Mouse (Mus musculus): Measurements from ENCODE around the gene Pqlc3. TPM values are rescaled to one million over a fixed set of nuclear protein-coding genes. Genes with fewer than 3 reads are reported as not detected.

The Pqlc3 gene
- polyA plus RNA-seq, 1 experiment from 2014 or later, result 5.3 TPM

DNA sequence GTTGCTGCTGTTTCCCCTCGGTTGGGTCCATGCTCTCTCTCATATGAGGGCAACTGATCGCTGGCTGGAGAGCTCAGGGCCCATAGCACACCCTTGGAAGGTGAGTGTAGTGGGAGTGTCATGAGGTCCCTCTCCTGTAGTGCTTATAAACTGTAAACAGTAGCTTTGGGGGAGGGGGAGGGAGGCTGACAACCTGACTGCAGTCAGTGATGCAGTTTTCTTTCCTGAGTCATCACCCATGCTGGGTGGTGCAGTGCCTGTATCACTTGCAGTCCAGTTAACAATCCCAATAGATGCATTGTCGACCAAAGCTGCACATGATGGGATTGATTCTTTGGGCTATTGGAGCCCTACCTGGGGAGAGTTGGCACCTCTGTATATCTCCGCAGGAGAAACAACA is 1.0 kb upstream of the Pqlc3 start:
- ATAC-seq (ENCODE audit: insufficient read depth), result no peak
- Histone ChIP-seq H3K27me3 (peaks cover 44% of the 10 kb centered on the region), H3K9me3 (replicated peaks) (no peaks in the 10 kb centered on the region), H3K4me3 (replicated peaks) (no peak overlapping the region), H3K36me3 (replicated peaks) (no peaks in the 10 kb centered on the region), H3K27ac (replicated peaks) (no peak overlapping the region), H3K4me2 (peak overlapping the region; percentile 93; the same call in 1 of the 2 replicates), H3K9ac (no peak overlapping the region), H3K4me1 (replicated peaks) (peaks cover 43% of the 10 kb centered on the region)
- WGBS (ENCODE audit: insufficient replicate concordance), result 49% methylated on average over 4 of the region's 4 CpGs

DNA sequence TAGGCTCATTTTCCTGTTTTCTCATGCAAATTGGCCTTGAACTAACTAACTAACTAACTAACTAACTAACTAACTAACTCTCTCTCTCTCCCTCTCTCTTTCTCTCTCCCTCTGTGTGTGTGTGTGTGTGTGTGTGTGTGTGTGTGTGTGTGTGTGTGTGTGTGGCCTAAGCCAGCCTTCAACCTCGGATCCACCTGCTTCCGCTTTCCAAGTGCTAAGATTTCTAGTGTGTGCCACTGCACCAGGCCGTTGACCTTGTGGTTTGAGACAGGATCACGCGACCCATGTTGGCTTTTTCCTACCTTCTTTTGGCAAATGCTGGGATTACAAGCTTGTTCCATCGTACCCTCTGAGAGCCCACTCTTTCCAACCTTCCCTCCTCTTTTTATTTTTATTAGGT is 420 bp upstream of the Pqlc3 start:
- H3K27ac ChIP-seq (replicated peaks), result no peak overlapping the region
- no peak for ATAC-seq (ENCODE audit: insufficient read depth)
- 50% methylated on average over 6 of the region's 6 CpGs for WGBS (ENCODE audit: insufficient replicate concordance)
- H3K27me3 ChIP-seq, result peaks cover 44% of the 10 kb centered on the region
- no peaks in the 10 kb centered on the region for H3K9me3 ChIP-seq (replicated peaks)
- peaks cover 43% of the 10 kb centered on the region for H3K4me1 ChIP-seq (replicated peaks)
- peak overlapping the region; percentile 93 for H3K4me2 ChIP-seq
- 0 out of 2 replicates have a peak, but pooled peaks cover under 1% of the 10 kb centered on the region for H3K36me3 ChIP-seq (replicated peaks)
- peak overlapping the region; percentile 72 for H3K4me3 ChIP-seq (replicated peaks)
- H3K9ac ChIP-seq, result no peak overlapping the region

DNA sequence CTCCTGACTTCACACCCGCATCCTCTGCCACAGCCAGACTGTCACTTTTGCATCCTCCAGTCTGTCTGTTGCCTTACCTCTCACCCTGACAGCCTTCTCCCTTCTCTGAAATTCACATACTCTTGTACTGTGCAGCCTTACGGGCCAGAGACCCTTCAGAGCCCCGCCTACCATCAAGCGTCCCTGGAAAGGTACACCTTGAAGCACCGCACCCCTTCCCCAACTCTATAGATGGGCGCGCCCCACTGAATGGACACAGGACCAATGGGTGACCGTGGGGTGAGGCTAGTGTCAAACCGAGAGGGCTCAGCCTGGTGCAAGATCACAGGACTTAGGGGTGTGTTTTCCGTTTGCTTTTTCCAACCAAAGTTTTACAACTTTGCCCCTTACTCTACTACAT is 1.1 kb downstream of the Pqlc3 start:
- peak overlapping the region; percentile 72 for H3K4me3 ChIP-seq (replicated peaks)
- peak overlapping the region; percentile 56 for H3K9ac ChIP-seq
- 0 out of 2 replicates have a peak, but pooled peaks cover 5% of the 10 kb centered on the region for H3K36me3 ChIP-seq (replicated peaks)
- H3K27ac ChIP-seq (replicated peaks), result no peak overlapping the region
- no peaks in the 10 kb centered on the region for H3K9me3 ChIP-seq (replicated peaks)
- peaks cover 44% of the 10 kb centered on the region for H3K27me3 ChIP-seq
- H3K4me2 ChIP-seq, result peak overlapping the region; percentile 93
- peaks cover 52% of the 10 kb centered on the region for H3K4me1 ChIP-seq (replicated peaks)
- 10% methylated on average over 10 of the region's 10 CpGs for WGBS (ENCODE audit: insufficient replicate concordance)
- no peak for ATAC-seq (ENCODE audit: insufficient read depth)

DNA sequence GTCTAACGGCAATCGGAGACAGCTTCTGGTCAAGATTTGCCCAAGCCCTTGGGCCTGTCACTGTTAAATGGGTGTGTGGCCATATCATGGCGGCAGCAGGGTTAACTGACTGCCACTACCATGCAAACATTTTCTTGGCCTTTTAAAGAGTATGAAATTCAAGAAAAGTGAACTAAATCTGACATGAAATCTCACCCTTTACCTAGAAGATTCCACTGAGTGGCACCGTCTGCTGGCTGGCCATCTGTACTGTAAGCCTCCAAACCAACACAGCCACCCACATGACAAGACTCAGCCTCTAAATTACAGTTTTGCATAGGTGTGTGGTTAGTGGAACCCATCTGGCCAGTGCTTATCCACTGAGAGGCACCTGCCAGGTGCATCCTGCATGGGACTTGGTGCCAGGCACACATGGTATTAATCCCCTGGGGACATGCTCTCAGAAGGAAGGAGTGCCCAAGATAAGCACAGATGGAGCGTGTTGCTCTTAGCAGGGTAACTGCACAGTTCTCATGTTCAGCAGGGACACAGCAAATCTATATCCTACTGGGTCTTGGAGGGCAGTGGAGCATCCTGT is 3.2 kb downstream of the Pqlc3 start:
- Histone ChIP-seq H3K9ac (no peak overlapping the region), H3K36me3 (replicated peaks) (0 out of 2 replicates have a peak, but pooled peaks cover 12% of the 10 kb centered on the region), H3K4me1 (replicated peaks) (peaks cover 46% of the 10 kb centered on the region), H3K4me2 (no peak overlapping the region), H3K4me3 (replicated peaks) (no peak overlapping the region), H3K27ac (replicated peaks) (no peak overlapping the region), H3K27me3 (peaks cover 42% of the 10 kb centered on the region), H3K9me3 (replicated peaks) (no peaks in the 10 kb centered on the region)
- 74% methylated on average over 5 of the region's 5 CpGs for WGBS (ENCODE audit: insufficient replicate concordance)
- no peak for ATAC-seq (ENCODE audit: insufficient read depth)

DNA sequence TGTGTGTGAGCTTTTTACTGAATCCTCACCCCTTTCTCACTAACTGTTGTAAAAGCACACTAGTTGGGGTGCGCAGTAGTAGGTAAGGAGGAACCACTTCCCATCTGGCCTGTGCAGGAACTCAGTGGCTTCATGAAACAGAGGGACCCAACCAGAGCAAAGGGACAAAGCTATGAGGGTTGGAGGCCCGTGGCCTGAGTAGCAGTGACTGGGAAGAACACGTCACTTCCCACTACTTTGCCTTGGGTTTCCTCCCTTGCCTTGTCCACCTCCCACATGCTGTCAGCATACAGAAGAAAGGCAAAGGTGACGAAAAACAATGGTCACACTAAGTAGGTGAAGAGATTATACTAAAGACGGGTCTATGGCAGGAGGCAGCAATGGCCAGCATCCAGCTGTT is 3.9 kb downstream of the Pqlc3 start:
- H3K4me1 ChIP-seq (replicated peaks), result peaks cover 42% of the 10 kb centered on the region
- peaks cover 35% of the 10 kb centered on the region for H3K27me3 ChIP-seq
- 0 out of 2 replicates have a peak, but pooled peaks cover 12% of the 10 kb centered on the region for H3K36me3 ChIP-seq (replicated peaks)
- H3K9ac ChIP-seq, result no peak overlapping the region
- WGBS (ENCODE audit: insufficient replicate concordance), result 74% methylated on average over 5 of the region's 5 CpGs
- no peak for ATAC-seq (ENCODE audit: insufficient read depth)
- H3K27ac ChIP-seq (replicated peaks), result no peak overlapping the region
- no peak overlapping the region for H3K4me3 ChIP-seq (replicated peaks)
- no peaks in the 10 kb centered on the region for H3K9me3 ChIP-seq (replicated peaks)
- H3K4me2 ChIP-seq, result no peak overlapping the region

DNA sequence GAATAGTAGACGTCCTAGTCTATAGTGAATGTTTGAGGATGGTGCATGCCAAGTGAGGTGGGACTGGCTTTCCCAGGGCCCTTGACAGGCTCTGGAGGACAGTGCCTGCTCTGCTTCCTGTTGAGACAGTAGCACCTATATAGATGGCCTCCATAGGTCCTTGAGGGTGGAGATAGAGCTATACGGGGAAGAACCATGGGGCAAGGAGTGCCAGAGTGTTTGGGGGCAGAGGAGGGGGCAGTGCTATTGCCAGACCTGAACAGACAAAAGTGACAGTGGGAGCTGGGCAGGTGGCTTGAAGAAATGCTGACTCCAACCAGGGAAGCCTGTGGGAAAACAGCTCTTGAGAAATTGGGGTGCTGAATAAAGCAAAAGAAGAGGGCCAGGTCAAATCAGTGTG is 5.9 kb downstream of the Pqlc3 start:
- H3K27ac ChIP-seq (replicated peaks), result no peak overlapping the region
- H3K9ac ChIP-seq, result no peak overlapping the region
- 71% methylated on average over 2 of the region's 2 CpGs for WGBS (ENCODE audit: insufficient replicate concordance)
- peaks cover 22% of the 10 kb centered on the region for H3K4me1 ChIP-seq (replicated peaks)
- no peaks in the 10 kb centered on the region for H3K9me3 ChIP-seq (replicated peaks)
- H3K4me3 ChIP-seq (replicated peaks), result no peak overlapping the region
- ATAC-seq (ENCODE audit: insufficient read depth), result no peak
- peaks cover 24% of the 10 kb centered on the region for H3K27me3 ChIP-seq
- H3K4me2 ChIP-seq, result no peak overlapping the region
- peaks cover 14% of the 10 kb centered on the region; the same call in 1 of the 2 replicates for H3K36me3 ChIP-seq (replicated peaks)

DNA sequence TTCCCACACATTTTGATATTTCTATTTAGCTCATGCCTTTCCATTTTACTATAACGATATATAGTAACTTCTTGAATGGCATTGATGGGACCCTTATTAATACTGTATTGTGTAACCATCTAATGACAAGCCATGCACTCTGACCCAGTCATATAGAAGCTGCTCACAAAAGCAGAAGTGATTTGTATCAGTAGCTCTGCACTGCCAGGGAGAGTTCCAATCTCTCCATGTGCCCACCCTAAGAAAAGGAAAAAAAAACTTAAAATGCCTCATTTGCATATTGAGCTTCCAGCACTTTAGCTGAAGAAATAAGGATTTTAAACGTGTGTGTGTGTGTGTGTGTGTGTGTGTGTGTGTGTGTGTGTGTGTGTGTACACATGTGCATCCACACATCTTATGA is 7.9 kb downstream of the Pqlc3 start:
- H3K9me3 ChIP-seq (replicated peaks), result no peaks in the 10 kb centered on the region
- H3K27ac ChIP-seq (replicated peaks), result no peak overlapping the region
- 0 out of 2 replicates have a peak, but pooled peaks cover 12% of the 10 kb centered on the region for H3K4me1 ChIP-seq (replicated peaks)
- no peak overlapping the region for H3K4me2 ChIP-seq
- H3K36me3 ChIP-seq (replicated peaks), result peaks cover 17% of the 10 kb centered on the region; the same call in 1 of the 2 replicates
- peaks cover 5% of the 10 kb centered on the region; the same call in 1 of the 2 replicates for H3K27me3 ChIP-seq
- no peak overlapping the region for H3K4me3 ChIP-seq (replicated peaks)
- H3K9ac ChIP-seq, result no peak overlapping the region
- WGBS (ENCODE audit: insufficient replicate concordance), result 70% methylated on average over 2 of the region's 2 CpGs
- no peak for ATAC-seq (ENCODE audit: insufficient read depth)

DNA sequence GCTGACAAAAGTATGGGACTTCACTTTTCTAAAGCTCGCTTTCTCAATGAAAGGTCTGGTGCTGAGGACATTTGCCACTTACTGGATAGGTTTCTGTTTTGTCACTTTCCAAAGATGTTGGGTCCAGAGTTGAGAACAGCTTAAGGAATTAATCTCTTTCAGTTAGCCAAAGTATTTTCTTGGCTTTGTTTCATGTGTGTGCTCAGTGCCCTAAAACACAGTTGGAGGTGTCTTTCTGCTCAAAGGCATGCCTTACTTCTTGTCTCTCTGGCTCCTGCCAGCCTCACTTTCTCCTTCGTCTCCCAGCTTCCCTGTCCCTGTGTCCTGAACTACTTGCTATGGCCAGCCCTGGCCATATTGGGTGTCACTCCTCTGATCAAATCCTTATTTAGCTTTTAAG is 8.8 kb downstream of the Pqlc3 start:
- Histone ChIP-seq H3K9ac (no peak overlapping the region), H3K4me3 (replicated peaks) (no peak overlapping the region), H3K9me3 (replicated peaks) (no peaks in the 10 kb centered on the region), H3K27me3 (no peaks in the 10 kb centered on the region), H3K4me1 (replicated peaks) (0 out of 2 replicates have a peak, but pooled peaks cover 9% of the 10 kb centered on the region), H3K36me3 (replicated peaks) (peaks cover 24% of the 10 kb centered on the region), H3K27ac (replicated peaks) (no peak overlapping the region), H3K4me2 (no peak overlapping the region)
- no peak for ATAC-seq (ENCODE audit: insufficient read depth)
- WGBS (ENCODE audit: insufficient replicate concordance), result 78% methylated on average over 2 of the region's 2 CpGs

DNA sequence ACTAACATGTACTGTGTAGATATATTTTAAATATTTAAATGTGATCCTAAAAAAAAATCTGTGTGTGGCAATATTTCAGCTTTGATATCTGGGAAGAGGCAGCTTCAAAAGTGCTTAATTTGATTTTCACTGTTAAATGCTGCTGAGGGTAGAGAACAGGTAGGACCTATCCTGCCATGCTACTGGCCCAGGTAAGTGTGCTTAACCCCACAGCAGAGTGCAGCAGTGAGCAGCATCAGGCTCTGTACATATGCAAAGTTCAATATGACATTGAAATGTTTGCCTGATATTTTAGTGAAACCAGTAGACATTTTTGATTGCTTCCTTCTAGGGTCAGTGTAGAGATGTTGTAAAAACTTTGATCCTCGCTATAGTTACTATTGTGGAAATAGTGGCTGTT is 14.4 kb downstream of the Pqlc3 start:
- Histone ChIP-seq H3K27me3 (no peaks in the 10 kb centered on the region), H3K27ac (replicated peaks) (no peak overlapping the region), H3K4me3 (replicated peaks) (no peak overlapping the region), H3K9ac (no peak overlapping the region), H3K9me3 (replicated peaks) (no peaks in the 10 kb centered on the region), H3K4me1 (replicated peaks) (no peaks in the 10 kb centered on the region), H3K36me3 (replicated peaks) (peaks cover 41% of the 10 kb centered on the region), H3K4me2 (no peak overlapping the region)
- ATAC-seq (ENCODE audit: insufficient read depth), result no peak
- WGBS (ENCODE audit: insufficient replicate concordance), result 92% methylated on average over 1 of the region's 1 CpGs

DNA sequence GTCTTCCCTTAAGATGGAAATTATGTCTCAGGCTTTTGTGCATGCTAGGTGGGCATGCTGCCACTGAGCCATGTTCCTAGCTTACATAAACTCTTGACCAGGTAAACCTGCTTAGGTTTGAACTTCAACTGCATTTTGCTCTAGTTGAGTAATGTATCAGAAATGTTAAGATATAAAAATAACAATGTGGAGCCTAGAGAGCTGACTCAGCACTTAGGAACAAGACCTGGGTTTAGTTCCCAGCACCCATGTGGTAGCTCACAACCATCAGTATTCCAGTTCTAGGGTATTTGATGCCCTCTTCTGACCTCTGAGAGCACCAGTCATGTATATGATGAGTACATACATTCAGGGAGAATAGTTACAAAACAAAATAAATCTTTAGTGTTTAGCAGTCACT is 23.1 kb downstream of the Pqlc3 start:
- Histone ChIP-seq H3K9me3 (replicated peaks) (no peaks in the 10 kb centered on the region), H3K36me3 (replicated peaks) (peaks cover 85% of the 10 kb centered on the region), H3K4me3 (replicated peaks) (no peak overlapping the region), H3K9ac (no peak overlapping the region), H3K4me2 (no peak overlapping the region), H3K4me1 (replicated peaks) (no peaks in the 10 kb centered on the region), H3K27me3 (no peaks in the 10 kb centered on the region), H3K27ac (replicated peaks) (no peak overlapping the region)
- no peak for ATAC-seq (ENCODE audit: insufficient read depth)

DNA sequence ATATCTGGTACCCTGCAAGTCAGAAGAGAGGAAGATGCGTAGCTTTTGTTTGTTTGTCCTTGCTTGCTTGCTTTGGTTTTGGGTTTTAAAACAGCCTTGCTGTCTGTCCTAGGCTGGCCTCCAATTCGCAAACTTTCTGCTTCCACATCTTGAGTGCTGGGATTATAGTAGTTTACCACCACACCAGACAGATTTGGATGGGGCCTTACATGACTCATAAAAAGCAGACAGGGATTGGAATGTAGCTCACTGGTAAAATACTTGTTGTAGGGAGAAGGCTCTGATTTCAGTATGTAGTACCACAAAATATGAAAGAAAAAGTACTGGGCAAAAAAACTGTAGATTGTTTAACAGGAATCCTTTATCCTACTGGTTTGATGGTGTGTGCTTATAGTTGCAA is 33.4 kb downstream of the Pqlc3 start:
- ATAC-seq (ENCODE audit: insufficient read depth), result no peak
- Histone ChIP-seq H3K9ac (no peak overlapping the region), H3K4me2 (no peak overlapping the region), H3K36me3 (replicated peaks) (peaks cover 53% of the 10 kb centered on the region), H3K4me3 (replicated peaks) (no peak overlapping the region), H3K27ac (replicated peaks) (no peak overlapping the region), H3K4me1 (replicated peaks) (no peaks in the 10 kb centered on the region), H3K9me3 (replicated peaks) (no peaks in the 10 kb centered on the region), H3K27me3 (no peaks in the 10 kb centered on the region)
- 87% methylated on average over 2 of the region's 2 CpGs for WGBS (ENCODE audit: insufficient replicate concordance)

DNA sequence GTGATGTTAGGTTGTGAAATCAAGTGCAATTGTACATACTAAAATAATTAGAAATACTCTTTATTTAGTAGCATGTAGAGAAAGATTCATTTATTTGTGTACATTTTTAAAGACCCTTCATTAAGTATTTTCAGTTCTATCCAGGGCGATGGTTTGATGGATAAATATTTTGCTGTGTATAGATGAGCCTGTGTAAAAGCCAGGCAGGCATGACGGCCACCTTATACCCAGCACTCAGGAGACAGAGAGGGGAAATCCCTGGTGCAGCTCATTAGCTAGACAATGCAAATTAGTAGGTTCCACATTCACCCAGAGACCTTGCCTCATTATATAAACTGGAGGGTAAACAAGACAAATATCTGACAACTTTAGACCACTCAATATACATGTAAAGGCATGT is 36.9 kb downstream of the Pqlc3 start:
- Histone ChIP-seq H3K36me3 (replicated peaks) (peaks cover 53% of the 10 kb centered on the region), H3K4me3 (replicated peaks) (no peak overlapping the region), H3K27me3 (no peaks in the 10 kb centered on the region), H3K4me1 (replicated peaks) (no peaks in the 10 kb centered on the region), H3K27ac (replicated peaks) (no peak overlapping the region), H3K9ac (no peak overlapping the region), H3K9me3 (replicated peaks) (no peaks in the 10 kb centered on the region), H3K4me2 (no peak overlapping the region)
- WGBS (ENCODE audit: insufficient replicate concordance), result 77% methylated on average over 2 of the region's 2 CpGs
- ATAC-seq (ENCODE audit: insufficient read depth), result no peak
